Mouse (Mus musculus) liver, embryonic 14.5 days (tissue): ENCODE measurements at regions not wholly inside any gene's neighbourhood (a gene's known extent, or its start where the extent isn't known, plus 50 kb on each side); places are given as distances from the start of the nearest gene placed in this dataset.

Experiments
- CTCF ChIP-seq: IDR thresholded peaks from 2 replicates; pipeline ENCODE4 v1.5.1; 2016; ENCODE audit warnings: antibody characterized with exemption, low read depth, control low read depth
- EP300 ChIP-seq: IDR thresholded peaks from 2 replicates; pipeline ENCODE4 v1.6.1; 2016; ENCODE audit warnings: antibody characterized with exemption, low read depth

- TF ChIP-seq CTCF: no peak
- TF ChIP-seq EP300: no peak
Measured at GRCm38 (mm10) chr11:63294476-63294875, 165.7 kb downstream of the Pmp22 start.
